Mouse (Mus musculus) adrenal gland, postnatal 10 days (tissue): ENCODE data around the gene Akap7. TPM values are rescaled to one million over a fixed set of nuclear protein-coding genes. Genes with fewer than 3 reads are reported as not detected.

Experiments used
- DNase-seq: peaks from one replicate; pipeline ENCODE4 v3.0.0; 2021; ENCODE audit warnings: mixed read lengths
- total RNA-seq, 2 experiments: library from RNA; stranded (reverse); gene quantifications; 2 replicates each; pipeline ENCODE4 v1.2.3; 2021

The Akap7 gene
- total RNA-seq, 2 experiments from 2014 or later: 86.7 to 110 TPM

- DNase-seq: no peak
Measured at GRCm38 (mm10) chr10:25257466-25257865, 50.2 kb downstream of the Akap7 start.

- no peak for DNase-seq
Measured at GRCm38 (mm10) chr10:25253474-25253873, 54.2 kb downstream of the Akap7 start.

- DNase-seq: no peak
Measured at GRCm38 (mm10) chr10:25253006-25253405, 54.7 kb downstream of the Akap7 start.

- DNase-seq: peak; percentile 77
Measured at GRCm38 (mm10) chr10:25250108-25250507, 57.6 kb downstream of the Akap7 start.

GRCm38 (mm10) chr10:25246173-25246572, 61.5 kb downstream of the Akap7 start:
- DNase-seq: no peak

GRCm38 (mm10) chr10:25239156-25239555, 68.5 kb downstream of the Akap7 start:
- DNase-seq: peak; percentile 44

GRCm38 (mm10) chr10:25234080-25234479, 73.6 kb downstream of the Akap7 start:
- DNase-seq: no peak

- DNase-seq: no peak
Measured at GRCm38 (mm10) chr10:25232700-25233099, 75.0 kb downstream of the Akap7 start.

GRCm38 (mm10) chr10:25231358-25231757, 76.3 kb downstream of the Akap7 start:
- no peak for DNase-seq

- DNase-seq: no peak
Measured at GRCm38 (mm10) chr10:25224371-25224770, 83.3 kb downstream of the Akap7 start.

- no peak for DNase-seq
Measured at GRCm38 (mm10) chr10:25220754-25221153, 86.9 kb downstream of the Akap7 start.

- DNase-seq: no peak
Measured at GRCm38 (mm10) chr10:25219901-25220495, 87.7 kb downstream of the Akap7 start.

GRCm38 (mm10) chr10:25219220-25219628, 88.4 kb downstream of the Akap7 start:
- peak; percentile 81 for DNase-seq

GRCm38 (mm10) chr10:25218746-25219145, 88.9 kb downstream of the Akap7 start:
- DNase-seq: no peak

- DNase-seq: no peak
Measured at GRCm38 (mm10) chr10:25215977-25216376, 91.7 kb downstream of the Akap7 start.

GRCm38 (mm10) chr10:25213716-25214115, 94.0 kb downstream of the Akap7 start:
- no peak for DNase-seq

- DNase-seq: no peak
Measured at GRCm38 (mm10) chr10:25208619-25209018, 99.1 kb downstream of the Akap7 start.

- DNase-seq: no peak
Measured at GRCm38 (mm10) chr10:25207866-25208265, 99.8 kb downstream of the Akap7 start.

- no peak for DNase-seq
Measured at GRCm38 (mm10) chr10:25200691-25201090, 107.0 kb downstream of the Akap7 start.

GRCm38 (mm10) chr10:25199510-25200353, 107.9 kb downstream of the Akap7 start:
- peak; percentile 77 for DNase-seq

GRCm38 (mm10) chr10:25198575-25198974, 109.1 kb downstream of the Akap7 start:
- peak; percentile 41 for DNase-seq

GRCm38 (mm10) chr10:25198048-25198447, 109.6 kb downstream of the Akap7 start:
- DNase-seq: no peak

GRCm38 (mm10) chr10:25192180-25193073, 115.2 kb downstream of the Akap7 start:
- no peak for DNase-seq
